Mouse (Mus musculus): Measurements from ENCODE around the gene Pgpep1.

The Pgpep1 gene

DNA sequence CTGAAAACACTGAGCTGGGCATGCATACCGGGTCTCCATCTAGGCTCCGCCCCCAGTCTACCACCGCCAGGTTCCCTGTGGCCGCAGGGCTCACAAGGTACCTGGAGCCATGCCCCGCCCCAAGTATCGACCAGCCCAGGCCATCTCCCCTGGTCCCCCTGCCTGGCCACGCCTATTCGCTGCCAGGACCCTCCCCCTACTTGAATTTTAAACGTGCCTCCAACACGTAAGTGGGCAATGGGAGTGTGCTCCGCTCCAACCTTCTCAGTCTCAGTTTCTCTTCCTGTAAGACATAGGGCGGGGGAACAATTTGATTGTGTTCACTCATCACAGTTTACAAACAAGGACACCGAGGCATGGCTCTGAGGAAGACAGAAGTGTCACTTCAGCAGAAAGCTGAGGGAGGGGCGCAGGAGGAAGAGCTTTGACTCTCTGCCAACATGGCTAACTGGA lies at the start of gene Pgpep1:
TSS of gene Pgpep1 (minus strand) at position 116 of the 453 bp plus-strand sequence.
- no peak for DNase-seq (ENCODE audit: low read depth, low spot score)

DNA sequence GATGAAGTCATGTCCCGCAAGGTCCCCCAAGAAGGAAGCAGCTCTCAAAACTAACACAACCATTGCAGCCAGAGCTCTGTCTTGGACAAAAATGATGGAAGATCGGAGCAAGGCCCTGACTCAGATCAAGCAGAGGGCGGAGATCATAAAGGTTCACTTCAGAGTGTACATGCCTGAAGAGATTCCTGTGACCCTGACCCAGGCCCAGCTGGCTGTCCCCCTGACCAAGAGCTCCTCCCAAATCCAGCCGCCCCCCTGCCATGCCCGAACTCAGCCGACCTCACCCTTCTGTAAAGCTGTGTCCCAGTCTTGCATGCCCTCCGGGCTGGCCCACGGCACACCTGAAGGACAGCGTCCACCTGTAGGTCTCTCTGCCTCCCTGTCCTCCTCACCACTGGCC lies 49.6 kb upstream of the Pgpep1 start:
- DNase-seq (ENCODE audit: low read depth, low spot score): no peak

DNA sequence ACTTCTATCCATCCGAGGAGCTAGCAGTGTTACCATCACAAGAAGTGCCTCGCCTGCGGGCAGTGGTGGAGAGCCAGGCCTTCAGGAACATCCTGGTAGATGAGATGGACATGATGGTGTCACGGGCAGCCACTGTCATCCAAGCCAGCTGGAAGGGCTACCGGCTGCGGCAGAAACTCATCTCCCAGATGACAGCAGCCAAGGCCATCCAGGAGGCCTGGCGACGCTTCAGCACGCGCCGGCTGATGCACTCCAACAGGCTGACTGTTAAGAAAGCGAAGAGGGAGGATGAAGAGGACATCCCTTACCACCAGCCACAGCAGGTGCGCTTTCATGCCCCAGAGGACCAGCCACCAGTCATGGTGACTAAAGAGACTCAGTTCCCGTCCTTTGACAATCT lies 48.1 kb upstream of the Pgpep1 start:
- no peak for DNase-seq (ENCODE audit: low read depth, low spot score)

DNA sequence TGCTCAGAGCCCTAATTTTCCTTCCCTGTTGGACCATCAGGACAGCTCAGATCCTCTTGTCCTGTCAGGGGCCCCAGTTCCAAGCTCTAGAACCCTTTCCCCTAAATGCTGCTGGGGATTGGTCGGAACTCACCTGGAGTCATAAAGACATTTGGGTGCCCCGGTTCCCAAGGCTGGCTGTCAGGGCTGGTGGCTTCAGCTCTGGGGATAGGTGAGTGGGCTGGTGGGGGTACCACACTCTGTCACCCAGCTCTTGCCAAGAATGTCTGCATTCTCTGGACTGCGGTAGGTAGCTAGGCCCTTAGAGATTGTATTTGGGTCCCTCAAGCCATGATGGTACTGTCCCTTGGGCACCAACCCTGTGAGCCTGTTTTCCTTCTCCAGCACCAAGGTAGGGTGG lies 43.1 kb upstream of the Pgpep1 start, which contains the start of gene Iqcn:
TSS of gene Iqcn (plus strand) at position 171 of the 400 bp plus-strand sequence.
- no peak for DNase-seq (ENCODE audit: low read depth, low spot score)

DNA sequence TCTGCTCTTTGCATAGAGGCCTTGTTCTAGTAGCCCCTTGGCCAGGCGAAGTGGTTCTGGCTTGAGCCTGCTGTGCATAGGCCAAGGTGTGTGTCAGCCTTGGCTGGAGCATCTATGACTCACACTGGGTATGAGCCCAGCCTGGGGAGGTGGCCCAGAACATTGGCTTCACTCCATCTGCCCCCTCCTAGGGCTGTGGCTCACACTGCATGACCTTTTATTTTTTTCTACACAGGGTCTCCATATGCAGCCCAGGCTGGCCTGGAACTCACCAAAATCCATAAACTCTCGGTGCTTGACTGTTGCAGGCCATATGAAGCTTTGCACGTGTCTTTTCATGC lies 42.6 kb upstream of the Pgpep1 start:
- DNase-seq (ENCODE audit: low read depth, low spot score): no peak

DNA sequence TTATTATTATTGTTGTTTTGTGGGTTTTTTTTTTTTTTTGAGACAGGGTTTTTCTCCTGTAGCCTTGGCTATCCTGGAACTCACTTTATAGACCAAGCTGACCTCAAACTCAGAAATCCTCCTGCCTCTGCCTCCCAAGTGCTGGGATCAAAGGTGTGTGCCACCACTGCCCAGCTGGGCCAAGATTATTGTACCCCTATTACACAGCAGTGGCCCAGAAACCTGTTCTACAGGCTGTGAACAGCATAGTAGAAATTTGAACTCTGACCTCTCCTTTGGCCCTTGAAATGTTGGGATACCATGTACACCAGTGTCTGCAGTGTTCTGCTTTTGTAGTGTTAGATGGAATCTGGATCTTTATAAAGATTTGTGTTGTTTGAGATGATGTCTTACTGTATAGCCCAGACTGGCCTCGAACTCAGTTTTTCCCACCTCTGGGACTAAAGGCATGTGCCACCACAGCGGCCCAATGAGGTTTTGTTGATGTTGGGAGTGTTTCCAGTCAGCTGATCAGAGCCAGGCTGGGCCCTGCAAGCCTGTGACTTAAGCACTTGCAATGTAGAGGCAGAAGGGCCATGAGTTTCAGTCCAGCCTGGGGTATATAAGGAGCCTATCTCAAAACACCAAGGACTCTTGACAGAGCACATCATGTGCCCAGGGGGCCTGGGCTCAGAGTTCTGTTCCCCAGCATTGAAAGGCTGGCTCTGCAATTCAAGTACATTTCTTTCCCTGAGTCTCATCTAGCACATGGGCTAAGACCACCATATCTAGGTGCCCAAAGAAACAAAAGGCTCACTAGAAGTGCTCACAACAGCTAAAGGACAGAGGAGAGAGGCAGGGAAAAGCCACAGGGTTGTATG lies 42.0 kb upstream of the Pgpep1 start:
- no peak for DNase-seq (ENCODE audit: low read depth, low spot score)

DNA sequence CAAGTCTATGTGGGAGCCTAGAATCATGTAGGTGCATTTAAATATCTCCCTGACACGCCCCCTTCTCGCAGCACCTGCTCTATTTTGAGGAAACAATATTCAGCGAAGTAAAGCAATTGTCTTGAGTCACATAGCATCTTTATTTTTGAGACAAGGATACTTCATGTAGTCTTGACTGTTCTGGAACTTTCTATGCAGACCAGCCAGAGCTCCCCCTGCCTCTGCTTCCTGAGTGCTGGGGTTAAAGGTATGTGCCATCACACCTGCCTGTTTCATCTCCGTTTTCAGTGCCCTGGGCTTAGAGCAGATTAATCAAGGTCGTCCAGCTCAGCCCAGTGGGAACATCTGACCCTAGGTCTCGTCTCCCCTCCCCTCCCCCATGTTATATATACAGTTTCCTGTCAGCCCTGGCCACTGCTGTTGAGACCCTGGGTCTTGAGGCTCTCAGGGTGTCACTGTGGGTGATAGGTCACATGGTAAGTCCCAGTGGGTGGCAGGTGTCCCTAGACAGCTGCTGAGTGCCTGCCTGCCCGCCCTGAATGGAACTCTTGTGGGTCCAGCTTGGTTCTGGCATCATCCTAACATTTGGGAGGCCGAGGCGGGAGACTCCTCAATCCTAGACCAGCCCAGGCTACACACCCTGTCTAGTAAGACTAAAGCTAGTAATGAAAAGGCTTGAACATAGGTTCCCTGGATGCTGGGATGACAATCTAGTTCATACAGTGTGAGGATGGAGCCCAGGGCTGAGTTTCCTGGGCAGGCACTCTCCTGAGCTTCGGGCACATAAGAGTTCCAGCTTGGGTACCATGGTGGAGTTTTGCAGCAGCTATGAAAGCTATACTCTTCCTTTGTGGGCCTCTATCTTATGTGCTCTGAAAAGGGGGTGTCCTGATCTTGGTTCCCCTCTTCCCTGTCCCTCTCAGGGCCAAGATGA lies 41.1 kb upstream of the Pgpep1 start:
- no peak for DNase-seq (ENCODE audit: low read depth, low spot score)

DNA sequence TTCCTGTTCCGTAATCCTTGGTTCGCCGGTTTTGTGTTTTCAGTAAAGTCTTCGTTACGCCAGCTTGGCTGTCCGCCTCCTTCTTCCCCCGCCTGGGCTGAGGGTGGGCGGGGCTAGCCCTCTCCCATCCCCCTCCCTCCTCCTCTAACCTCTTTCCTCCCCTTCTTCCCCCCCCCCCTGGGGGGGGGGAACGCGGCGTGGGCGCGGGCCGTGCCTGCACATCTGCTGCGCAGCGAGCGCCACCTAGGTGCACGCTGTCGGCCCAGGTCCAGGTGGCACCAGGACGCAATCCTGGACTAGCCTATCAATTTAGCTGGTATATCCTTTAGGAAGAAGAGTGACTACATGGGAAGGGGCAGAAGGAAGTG lies 40.4 kb upstream of the Pgpep1 start:
- DNase-seq (ENCODE audit: low read depth, low spot score): peak; percentile 66

DNA sequence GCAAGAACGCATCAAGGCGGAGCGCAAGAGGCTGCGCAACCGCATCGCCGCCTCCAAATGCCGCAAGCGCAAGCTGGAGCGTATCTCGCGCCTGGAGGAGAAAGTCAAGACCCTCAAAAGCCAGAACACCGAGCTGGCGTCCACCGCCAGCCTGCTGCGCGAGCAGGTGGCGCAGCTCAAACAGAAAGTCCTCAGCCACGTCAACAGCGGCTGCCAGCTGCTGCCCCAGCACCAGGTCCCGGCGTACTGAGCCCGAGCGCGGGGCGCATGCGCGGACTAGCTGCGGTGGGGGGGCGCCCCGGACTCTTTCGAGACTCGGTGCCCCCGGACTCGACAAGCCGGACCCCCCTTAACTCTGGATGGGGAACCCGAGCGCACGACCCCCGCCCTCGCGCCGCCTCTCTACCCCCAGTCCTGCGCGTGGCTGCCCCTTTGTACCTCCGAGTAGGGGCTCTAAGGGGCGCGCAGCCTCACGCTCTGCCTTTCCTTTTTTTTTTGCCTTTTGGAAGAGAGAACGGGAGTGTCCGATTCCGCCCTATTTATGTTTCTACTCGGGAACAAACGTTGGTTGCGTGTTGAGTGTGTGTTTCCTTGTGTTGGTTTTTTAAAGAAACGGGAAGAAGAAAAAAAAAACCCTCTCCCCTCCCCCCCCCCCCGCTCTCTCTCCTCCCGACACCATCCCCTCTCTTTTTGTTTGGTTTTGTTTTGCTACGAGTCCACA lies 39.8 kb upstream of the Pgpep1 start:
- DNase-seq (ENCODE audit: low read depth, low spot score): peak; percentile 47

DNA sequence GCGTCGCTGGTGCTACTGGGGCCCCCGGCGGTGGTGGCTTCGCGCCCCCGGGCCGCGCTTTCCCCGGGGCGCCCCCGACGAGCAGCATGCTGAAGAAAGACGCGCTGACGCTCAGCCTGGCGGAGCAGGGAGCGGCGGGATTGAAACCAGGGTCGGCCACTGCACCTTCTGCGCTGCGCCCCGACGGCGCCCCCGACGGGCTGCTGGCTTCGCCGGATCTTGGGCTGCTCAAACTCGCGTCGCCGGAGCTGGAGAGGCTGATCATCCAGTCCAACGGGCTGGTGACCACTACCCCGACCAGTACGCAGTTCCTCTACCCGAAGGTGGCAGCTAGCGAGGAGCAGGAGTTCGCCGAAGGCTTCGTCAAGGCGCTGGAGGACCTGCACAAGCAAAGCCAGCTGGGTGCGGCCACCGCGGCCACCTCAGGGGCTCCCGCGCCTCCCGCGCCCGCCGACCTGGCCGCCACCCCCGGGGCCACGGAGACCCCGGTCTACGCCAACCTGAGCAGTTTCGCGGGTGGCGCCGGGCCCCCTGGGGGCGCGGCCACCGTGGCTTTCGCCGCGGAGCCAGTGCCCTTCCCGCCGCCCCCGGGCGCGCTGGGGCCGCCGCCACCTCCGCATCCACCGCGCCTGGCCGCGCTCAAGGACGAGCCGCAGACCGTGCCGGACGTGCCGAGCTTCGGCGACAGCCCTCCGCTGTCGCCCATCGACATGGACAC lies 39.1 kb upstream of the Pgpep1 start:
- peak; percentile 40 for DNase-seq (ENCODE audit: low read depth, low spot score)

DNA sequence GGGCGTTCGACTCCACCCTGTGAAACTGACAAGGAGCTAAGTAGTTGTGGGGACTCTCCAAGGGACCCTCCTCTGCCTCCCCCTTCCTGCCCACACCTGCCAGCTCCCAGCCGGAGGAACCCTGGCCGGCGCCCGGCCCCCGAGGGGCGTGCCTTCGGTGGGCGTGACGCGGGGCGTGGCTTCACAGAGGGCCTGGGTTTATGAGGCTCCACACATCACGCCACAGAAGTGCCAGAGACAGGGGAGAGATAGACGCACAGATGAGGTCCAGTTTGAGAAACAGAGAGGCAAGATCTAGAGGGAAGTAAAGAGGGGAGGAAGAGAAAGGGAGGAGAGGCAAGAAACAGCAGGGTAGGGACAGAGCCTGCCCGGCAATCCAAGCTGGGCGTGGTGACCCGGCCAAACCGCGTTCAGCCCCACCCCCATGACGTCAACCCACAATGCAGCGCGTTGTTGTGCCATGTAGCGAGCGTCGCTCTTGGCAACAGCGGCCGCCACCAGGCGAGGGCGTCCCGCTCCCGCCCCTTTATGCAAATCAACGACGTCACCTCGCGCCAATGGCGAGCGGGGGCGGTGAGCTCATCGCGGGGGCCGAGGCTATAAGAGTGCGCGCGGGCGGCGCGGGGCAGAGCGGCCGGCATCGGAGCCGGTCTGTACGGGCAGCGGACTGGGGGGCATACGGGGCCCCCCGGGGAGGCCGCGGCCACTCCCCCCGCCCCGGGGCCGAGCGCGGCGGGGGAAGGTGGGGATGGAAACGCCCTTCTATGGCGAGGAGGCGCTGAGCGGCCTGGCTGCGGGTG lies 38.3 kb upstream of the Pgpep1 start, which contains the start of gene Jund:
TSS of gene Jund (plus strand) at position 640 of the 800 bp plus-strand sequence.
- DNase-seq (ENCODE audit: low read depth, low spot score): peak; percentile 99

DNA sequence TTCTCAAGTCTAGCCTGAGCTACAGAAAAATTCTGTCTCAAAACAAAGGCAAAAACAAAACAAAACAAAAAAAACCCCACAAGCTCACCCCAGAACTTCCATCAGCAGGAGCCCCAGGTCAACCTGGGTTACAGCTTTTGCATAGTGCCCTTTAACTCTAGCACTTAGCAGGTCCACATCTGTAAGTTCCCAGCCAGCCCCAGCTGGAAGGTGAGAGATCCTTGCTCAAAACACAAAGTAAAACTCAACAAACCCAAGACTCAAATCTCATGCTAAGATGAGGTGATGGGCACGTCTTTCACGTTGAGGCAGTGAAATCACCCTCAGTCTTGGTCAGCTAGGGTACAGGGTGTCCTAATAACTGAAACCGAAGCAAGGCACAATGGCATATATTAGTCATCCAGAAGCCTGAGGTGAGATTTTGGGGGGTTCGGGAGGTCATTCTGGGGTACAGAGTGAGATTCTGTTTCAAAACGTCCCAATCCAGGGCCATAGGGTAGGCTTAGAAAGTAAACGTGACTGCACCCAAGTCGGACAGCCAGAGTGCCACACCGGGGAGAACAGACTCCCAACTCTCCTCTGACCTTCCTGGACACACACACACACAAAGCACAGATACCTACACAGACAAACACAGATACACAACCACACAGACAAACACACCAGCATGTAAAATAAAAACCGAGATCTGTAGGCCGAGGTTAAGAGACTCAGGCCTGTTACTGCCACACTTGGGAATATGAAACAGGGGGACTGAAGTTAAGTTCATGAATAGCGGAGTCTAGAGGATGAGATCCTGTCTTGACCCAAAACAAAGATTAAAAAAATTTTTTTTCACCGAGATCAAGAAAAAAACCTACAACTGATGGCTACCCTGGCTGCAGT lies 37.4 kb upstream of the Pgpep1 start:
- no peak for DNase-seq (ENCODE audit: low read depth, low spot score)

DNA sequence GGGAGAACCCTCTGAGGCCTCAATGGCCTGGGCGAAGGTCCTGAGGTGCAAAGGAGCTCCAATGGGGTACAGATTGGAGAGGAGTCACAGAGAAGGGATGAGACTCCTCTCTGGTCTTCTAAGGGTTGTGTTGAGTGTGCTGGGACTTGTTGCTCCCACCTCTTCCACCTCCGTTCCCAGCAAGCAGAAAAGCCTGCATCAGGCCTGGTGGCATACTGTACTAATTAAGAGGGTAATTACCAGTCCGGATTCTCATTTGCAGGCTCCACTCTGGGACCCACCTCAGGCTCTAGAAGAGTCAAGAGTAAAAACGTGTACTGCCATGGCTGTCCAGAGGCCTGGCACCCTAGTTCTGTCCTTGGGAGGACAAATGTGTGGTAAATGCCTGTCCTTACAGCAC lies 36.8 kb upstream of the Pgpep1 start:
- no peak for DNase-seq (ENCODE audit: low read depth, low spot score)

DNA sequence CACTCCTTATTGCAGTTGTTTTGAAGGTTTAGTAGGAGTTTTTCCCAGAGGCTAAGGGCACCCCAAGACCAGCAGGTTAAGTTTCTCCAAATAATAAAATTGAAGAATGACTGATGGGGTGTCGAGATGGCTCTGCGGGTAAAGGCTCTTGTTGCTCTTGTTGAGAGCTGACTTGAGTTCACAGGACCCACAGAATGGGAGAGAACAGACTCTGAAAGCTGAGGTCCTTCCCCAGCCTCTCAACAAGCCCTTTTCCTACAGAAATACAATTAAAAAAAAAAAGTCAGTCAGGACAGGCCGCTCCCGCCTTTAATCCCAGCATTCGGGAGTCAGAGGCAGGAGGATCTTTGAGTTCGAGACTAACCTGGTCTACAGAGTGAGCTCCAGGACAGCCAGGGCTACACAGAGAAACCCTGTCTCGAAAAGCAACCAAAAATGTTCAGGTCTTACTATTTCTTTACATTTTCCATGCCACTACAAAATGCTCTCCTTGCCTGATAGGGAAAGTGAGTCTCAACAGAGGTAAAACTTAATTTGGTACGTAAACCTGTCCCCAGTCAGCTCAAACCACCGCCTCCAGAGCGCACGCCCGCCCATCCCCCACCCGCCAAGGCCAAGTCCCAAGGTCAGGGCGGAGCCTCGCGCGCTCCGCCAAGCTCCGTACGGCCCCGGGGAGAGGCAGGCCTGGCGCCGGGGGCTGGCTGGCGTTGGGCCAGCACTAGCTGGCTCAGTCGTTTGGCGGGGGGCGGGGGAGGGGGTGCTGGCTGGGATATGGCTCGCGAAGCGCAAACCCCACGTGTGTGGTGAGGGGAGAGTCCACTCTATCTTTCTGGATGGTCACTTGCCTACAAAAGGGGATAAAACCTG lies 36.1 kb upstream of the Pgpep1 start:
- peak; percentile 80 for DNase-seq (ENCODE audit: low read depth, low spot score)

DNA sequence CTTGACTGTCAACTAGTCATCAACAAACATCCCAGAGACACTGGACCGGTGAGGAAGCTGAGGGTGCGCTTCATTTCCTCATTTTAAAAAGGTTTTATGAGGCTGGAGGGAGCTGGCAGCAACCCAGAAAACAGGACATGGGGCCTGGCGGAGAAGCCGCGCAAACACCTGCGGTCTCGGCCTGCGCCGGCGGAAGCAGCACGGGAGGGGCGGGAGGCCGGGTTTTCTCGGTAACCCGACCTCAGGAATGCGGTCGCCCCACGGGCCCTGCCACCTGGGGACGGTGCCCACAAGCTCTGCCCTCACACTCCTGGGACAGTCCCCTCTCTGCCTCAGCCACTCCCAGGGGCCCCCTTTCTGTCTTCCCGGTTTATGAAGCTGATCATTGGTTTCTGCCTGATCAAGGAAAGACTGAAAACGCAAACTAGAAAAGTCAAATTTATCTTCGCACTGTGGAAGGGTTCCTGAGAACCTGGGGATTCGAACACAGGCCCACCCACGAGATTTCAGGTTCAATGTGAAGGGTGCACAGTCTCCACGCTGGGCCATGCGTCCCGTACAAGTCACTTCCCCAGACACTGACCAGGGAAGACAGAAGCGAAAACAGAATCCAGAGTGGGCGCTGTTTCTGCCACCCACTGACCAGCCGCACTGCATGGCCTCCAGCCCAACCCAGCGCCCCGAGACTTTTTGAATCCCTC lies 35.3 kb upstream of the Pgpep1 start:
- no peak for DNase-seq (ENCODE audit: low read depth, low spot score)

DNA sequence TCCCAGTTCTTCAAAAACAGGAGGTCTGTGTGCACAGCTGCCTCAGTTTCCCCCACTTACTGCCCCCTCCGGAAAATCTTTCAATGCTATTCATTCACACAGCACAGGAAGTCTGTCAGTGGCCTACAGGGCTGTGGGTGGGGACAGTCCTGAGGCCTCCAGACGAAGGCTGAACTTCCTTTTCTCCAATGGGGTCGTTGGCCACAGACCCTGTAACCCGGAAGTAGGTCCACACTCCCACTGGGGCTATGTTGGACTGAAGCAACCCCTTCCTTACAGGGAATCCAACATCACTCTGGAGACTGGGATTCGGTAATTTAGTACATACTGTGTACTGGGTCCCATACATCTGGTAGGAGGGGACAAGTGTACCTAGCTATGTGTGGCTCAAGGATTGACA lies 33.4 kb upstream of the Pgpep1 start:
- DNase-seq (ENCODE audit: low read depth, low spot score): no peak

DNA sequence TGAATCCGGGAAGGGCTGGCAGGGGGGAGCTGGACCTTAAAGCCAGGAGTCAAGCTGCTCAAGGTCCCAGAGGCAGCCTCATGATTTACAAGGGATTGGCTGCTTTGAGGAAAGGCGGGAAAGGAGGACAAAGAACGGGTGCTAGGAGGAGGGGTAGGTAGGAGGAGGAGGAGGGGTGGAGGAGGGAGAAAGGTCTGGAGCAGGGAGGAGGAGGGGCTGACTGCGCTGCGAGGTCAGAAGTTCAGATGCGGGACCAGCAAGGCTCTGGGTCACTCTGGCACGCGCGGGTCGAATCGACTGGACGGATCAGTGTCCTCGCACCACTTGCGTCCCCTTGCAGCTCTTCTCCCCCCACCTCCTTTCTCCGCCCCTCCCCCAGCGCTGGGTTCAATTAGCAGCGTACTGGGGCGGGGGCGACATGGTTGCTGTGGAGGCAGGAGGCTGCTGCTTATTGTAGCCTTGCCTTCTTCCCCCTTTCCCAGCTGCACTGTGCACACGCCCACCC lies 31.6 kb upstream of the Pgpep1 start:
- no peak for DNase-seq (ENCODE audit: low read depth, low spot score)

DNA sequence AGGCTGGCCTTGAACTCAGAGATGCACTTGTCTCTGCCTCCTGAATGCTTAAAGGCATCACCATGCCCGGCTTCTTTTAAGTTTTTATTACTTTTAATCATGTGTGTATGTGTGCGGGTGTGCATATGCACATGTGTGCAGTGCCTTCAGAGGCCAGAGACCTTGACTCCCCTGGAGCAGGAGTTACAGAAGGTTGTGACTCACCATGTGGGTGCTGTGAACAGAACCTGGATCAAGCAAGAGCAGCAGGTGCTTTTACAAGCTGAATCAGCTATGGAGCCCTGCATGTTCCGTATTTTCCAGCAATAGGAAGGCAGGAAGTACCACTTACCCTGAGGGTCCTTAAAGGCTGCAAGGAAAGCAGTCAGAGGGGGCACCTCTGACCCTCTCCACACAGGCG lies 31.0 kb upstream of the Pgpep1 start:
- DNase-seq (ENCODE audit: low read depth, low spot score): no peak
